Mouse (Mus musculus) liver, embryonic 15.5 days (tissue): ENCODE measurements at regions not wholly inside any gene's neighbourhood (a gene's known extent, or its start where the extent isn't known, plus 50 kb on each side); places are given as distances from the start of the nearest gene placed in this dataset.

Experiments used
- ATAC-seq: fragments of 200-750 bp; cut with Nextera tagmentation; 2 replicates; pipeline ENCODE4 v1.8.0; 2017; ENCODE audit warnings: moderate number of reproducible peaks, mild to moderate bottlenecking, moderate library complexity; ENCODE audit not compliant: insufficient read depth
- H3K27ac ChIP-seq: fragments of 300-500 bp; sonication (generic); replicated peaks from 2 replicates; pipeline ENCODE4 v1.5.1; 2015; ENCODE audit warnings: mild to moderate bottlenecking, inconsistent platforms
- H3K27me3 ChIP-seq: fragments of 300-500 bp; sonication (generic); 2 replicates; pipeline ENCODE4 v1.6.1; 2015; ENCODE audit warnings: mild to moderate bottlenecking, inconsistent platforms
- H3K36me3 ChIP-seq: fragments of 300-500 bp; sonication (generic); replicated peaks from 2 replicates; pipeline ENCODE4 v1.6.1; 2015; ENCODE audit warnings: moderate library complexity, mild to moderate bottlenecking, inconsistent platforms
- H3K4me1 ChIP-seq: fragments of 300-500 bp; sonication (generic); replicated peaks from 2 replicates; pipeline ENCODE4 v1.6.1; 2015; ENCODE audit warnings: inconsistent platforms
- H3K4me2 ChIP-seq: fragments of 300-500 bp; sonication (generic); 2 replicates; pipeline ENCODE4 v1.6.1; 2015; ENCODE audit warnings: moderate library complexity, mild to moderate bottlenecking, inconsistent platforms
- H3K4me3 ChIP-seq: fragments of 300-500 bp; sonication (generic); replicated peaks from 2 replicates; pipeline ENCODE4 v1.5.1; 2015; ENCODE audit warnings: mild to moderate bottlenecking, inconsistent platforms
- H3K9ac ChIP-seq: fragments of 300-500 bp; sonication (generic); 2 replicates; pipeline ENCODE4 v1.6.1; 2015; ENCODE audit warnings: moderate library complexity, mild to moderate bottlenecking, inconsistent platforms
- H3K9me3 ChIP-seq: fragments of 300-500 bp; sonication (generic); replicated peaks from 2 replicates; pipeline ENCODE4 v1.6.1; 2016; ENCODE audit warnings: inconsistent platforms
- WGBS: fragments of 180-500 bp; shearing (Covaris S2); methylation state at CpG from one replicate; pipeline ENCODE4 v1.1.7; 2015; ENCODE audit warnings: mixed read lengths; ENCODE audit not compliant: insufficient replicate concordance; 5-methylcytosine and 5-hydroxymethylcytosine counted together

DNA sequence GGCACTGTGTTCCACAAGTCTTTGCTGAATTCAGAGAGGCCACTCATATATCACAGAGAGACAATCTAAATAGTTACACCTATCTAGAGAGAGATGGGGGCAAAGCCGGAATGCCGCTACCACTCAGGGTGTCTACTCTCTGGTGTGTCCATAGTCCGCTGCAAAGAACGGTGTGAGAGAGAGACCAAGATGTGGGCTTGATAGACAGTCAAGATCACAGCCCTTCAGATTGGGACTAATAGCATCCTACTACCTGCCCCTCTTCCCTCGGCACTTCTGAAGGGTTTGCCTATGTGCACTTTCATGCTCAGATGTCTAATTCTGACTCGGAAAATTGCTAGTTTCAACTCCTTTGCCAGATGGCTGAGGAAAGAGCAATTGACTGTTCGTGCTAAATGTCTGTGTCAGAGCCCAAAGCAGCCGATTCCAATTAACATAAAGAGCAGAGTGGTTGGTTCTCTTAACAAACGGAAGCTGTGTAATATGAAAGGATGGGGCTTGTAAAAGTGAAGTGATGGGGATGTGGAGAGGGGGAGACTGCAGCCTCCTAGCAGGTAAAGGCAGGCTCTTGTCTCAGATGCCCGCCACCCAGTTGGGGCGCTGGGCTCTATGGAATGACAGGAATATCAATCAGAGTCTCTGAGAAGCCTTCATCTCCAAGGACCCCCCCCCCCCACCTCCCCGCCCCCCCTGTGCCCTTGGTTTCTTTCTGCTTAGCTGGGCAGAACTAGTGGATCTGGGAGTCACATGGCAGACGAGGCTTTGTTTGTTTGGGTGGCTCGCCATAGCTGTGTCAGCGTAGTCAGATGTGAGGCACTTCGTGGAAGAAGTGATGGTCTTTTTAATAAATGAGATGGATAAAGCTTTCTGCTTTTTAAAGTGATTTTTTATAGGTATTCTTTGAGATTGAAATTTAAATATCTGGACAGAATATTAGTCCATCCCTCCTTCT lies 193.7 kb downstream of the Phlda1 start:
- Histone ChIP-seq H3K36me3 (no peaks in the 10 kb centered on the region), H3K27me3 (no peaks in the 10 kb centered on the region), H3K9ac (no peak overlapping the region), H3K27ac (no peak overlapping the region), H3K9me3 (no peaks in the 10 kb centered on the region), H3K4me3 (no peak overlapping the region), H3K4me2 (no peak overlapping the region), H3K4me1 (no peaks in the 10 kb centered on the region)
- ATAC-seq: no peak
- WGBS: 67% methylated on average over 16 of the region's 16 CpGs

DNA sequence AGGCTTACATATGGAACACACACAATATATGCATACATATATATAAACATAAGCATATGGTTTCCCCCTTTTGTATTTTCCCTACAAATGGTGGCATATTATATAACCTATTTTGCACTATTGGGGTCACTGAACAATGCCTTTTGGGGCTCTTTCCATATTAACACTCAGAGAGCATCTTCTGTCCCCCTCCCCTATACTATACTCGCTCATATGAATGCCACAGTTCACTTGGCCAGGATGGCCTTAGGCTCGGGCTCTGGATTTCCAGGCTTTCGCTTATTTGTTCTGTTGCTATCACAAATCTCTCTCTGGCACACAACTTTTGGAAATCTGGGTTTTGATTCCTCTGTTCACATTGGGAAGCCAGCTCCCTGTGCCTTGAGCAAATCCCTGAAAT lies 194.5 kb downstream of the Phlda1 start:
- Histone ChIP-seq H3K4me2 (no peak overlapping the region), H3K9me3 (no peaks in the 10 kb centered on the region), H3K4me3 (no peak overlapping the region), H3K27me3 (no peaks in the 10 kb centered on the region), H3K4me1 (no peaks in the 10 kb centered on the region), H3K36me3 (no peaks in the 10 kb centered on the region), H3K9ac (no peak overlapping the region), H3K27ac (no peak overlapping the region)
- 69% methylated on average over 3 of the region's 3 CpGs for WGBS
- no peak for ATAC-seq

DNA sequence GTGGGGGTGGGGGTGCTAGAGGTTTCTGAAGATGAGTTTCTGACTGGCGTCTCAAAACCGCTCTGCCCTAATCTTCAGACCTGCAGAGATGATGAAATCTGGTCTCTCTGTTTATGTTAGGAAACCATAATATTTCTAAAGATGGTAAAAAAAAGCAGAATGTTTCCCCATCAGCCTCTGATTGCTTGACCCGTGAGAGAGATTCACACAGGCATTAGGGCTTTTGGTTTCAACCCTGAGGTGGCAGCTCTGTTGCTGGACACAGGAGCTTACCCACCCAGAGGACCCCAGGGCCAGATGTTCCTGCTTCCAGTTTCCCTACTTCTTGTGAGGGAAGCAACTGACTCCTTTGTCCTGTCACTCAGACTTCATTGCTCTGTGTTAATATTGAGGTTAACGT lies 195.1 kb downstream of the Phlda1 start:
- no peak for ATAC-seq
- Histone ChIP-seq H3K36me3 (no peaks in the 10 kb centered on the region), H3K4me1 (no peaks in the 10 kb centered on the region), H3K27me3 (no peaks in the 10 kb centered on the region), H3K9me3 (no peaks in the 10 kb centered on the region), H3K9ac (no peak overlapping the region), H3K4me2 (no peak overlapping the region), H3K27ac (no peak overlapping the region), H3K4me3 (no peak overlapping the region)
- 43% methylated on average over 4 of the region's 4 CpGs for WGBS

DNA sequence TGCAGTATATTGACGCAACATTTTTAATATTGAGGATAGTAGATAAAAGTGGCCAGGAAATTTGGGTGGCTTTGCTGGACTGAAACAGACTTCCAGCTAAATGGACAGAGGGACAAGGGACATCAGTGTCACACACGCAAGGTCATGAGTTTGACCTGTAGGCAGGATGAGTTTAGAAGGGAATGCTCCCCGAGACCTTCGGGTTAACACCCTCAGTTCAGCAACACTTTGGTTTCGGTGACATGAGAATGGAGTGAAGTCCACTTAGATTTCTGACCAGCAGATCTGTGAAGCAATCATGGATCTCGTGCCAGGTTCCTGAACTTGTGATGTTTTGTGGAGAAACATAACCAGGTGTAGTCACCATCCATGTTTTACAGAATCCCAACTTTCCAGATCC lies 196.3 kb downstream of the Phlda1 start:
- no peak overlapping the region for H3K27ac ChIP-seq
- H3K9me3 ChIP-seq: no peaks in the 10 kb centered on the region
- WGBS: 69% methylated on average over 6 of the region's 6 CpGs
- no peak for ATAC-seq
- H3K4me2 ChIP-seq: no peak overlapping the region
- H3K4me3 ChIP-seq: no peak overlapping the region
- H3K27me3 ChIP-seq: no peaks in the 10 kb centered on the region
- no peaks in the 10 kb centered on the region for H3K4me1 ChIP-seq
- no peaks in the 10 kb centered on the region for H3K36me3 ChIP-seq
- no peak overlapping the region for H3K9ac ChIP-seq

DNA sequence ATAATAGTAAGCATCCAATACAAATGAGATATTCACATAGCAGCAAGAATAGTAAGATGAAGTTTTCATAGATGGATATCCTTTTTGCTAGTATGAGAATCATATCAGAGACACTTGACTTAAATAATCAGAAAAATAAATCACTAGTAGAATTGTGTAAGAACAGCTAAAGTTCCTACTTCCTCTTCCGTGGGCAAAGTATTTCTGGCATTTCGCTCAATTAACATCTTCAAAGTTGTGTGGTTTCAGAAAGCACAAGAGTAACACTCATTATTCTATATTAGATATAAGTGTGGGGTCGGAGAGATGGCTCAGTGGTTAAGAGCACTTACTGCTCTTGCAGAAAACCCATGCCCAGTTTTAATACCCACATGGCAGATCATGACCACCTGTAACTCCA lies 197.4 kb downstream of the Phlda1 start:
- ATAC-seq: no peak
- WGBS: 54% methylated on average over 3 of the region's 3 CpGs
- H3K4me2 ChIP-seq: no peak overlapping the region
- no peak overlapping the region for H3K4me3 ChIP-seq
- H3K27me3 ChIP-seq: no peaks in the 10 kb centered on the region
- no peaks in the 10 kb centered on the region for H3K36me3 ChIP-seq
- H3K4me1 ChIP-seq: no peaks in the 10 kb centered on the region
- no peak overlapping the region for H3K27ac ChIP-seq
- no peak overlapping the region for H3K9ac ChIP-seq
- no peaks in the 10 kb centered on the region for H3K9me3 ChIP-seq

DNA sequence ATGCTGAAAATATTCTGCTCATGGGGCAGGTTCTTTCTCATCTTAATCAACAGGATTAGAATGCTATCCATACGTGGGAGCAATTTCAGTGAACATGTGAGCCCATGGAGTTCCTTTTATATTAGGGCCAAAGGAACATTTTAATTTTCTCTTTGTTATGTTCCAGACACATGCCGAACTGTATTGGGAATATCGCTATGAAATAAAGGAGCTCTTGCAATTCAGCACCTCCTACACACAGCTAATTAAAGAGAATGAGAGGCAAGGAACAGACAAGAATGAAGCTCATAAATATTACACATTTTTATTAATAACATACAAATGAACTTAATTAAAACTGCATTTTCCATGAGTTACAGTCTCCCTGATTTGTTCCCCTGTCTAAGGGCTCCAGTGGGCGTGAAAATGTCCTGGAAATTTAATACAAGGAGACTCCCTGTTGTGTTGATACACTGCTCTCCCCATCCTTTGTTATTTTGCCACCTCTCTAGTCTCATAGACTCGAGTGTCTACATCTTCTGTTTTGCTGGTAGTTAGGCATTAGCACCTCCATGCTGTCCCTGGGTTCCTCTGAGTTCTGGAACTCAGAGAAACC lies 205.5 kb downstream of the Phlda1 start:
- Histone ChIP-seq H3K4me2 (no peak overlapping the region), H3K4me1 (no peaks in the 10 kb centered on the region), H3K4me3 (no peak overlapping the region), H3K9me3 (no peaks in the 10 kb centered on the region), H3K27me3 (no peaks in the 10 kb centered on the region), H3K27ac (no peak overlapping the region), H3K9ac (no peak overlapping the region), H3K36me3 (no peaks in the 10 kb centered on the region)
- ATAC-seq: no peak
- 52% methylated on average over 5 of the region's 5 CpGs for WGBS

DNA sequence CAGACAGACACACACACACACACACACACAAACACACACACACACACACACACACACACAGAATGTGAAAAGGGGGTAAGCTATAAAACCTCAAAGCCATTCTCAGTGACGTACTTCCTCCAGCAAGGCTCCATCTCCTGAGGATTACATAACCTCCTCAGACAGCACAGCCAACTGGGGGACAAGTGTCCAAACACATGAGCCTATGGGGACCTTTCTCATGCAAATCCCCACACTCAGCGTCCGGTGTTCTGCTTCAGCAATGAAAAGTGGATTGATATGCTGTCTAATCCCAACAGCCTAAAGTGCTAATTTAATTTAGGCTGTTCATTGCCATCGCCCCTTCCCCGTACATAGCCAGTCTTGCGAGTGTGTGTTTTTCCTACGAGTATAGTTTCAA lies 206.9 kb downstream of the Phlda1 start:
- Histone ChIP-seq H3K4me2 (no peak overlapping the region), H3K27me3 (no peaks in the 10 kb centered on the region), H3K9me3 (no peaks in the 10 kb centered on the region), H3K27ac (no peak overlapping the region), H3K36me3 (no peaks in the 10 kb centered on the region), H3K4me3 (no peak overlapping the region), H3K4me1 (no peaks in the 10 kb centered on the region), H3K9ac (no peak overlapping the region)
- ATAC-seq: no peak
- WGBS: 78% methylated on average over 7 of the region's 7 CpGs

DNA sequence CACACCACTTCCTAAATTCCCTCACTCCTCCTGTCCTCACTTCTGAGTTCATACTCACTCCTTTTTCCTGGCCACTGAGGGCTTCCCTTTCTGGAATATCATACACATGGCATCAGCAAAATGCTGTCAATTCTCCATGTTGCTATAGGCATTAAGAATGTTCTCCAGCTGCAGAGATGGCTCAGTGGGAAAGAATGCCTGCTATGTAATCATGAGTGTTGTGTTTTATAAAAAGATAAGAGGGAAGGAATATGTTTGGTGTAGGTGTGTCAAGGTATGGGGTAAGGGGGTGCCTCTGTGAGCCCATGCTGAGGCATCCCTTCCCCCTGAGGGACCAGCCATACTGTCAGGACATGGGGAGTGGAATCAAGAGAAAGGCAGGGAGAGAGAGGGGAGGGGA lies 207.6 kb downstream of the Phlda1 start:
- Histone ChIP-seq H3K4me1 (no peaks in the 10 kb centered on the region), H3K9me3 (no peaks in the 10 kb centered on the region), H3K4me3 (no peak overlapping the region), H3K27me3 (no peaks in the 10 kb centered on the region), H3K36me3 (no peaks in the 10 kb centered on the region), H3K4me2 (no peak overlapping the region), H3K9ac (no peak overlapping the region), H3K27ac (no peak overlapping the region)
- no peak for ATAC-seq

DNA sequence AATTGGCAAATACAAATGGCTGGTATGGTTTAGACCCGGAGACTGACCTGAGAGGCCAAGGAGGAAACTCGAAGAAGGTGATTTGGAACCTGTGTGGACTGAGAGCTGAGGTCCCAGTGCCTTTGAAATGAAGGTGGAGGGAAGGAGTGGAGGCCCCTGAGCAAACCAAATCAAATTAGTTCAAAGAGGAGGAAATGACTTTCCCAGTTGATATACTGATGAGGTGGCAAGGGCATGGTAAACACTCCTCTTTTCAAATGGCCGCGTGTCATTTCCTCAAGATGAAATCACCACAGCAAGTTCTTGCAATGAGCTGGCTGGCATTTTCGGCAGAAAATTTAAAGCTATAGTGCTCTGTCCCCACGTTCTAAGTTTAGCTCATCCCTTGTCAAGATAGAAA lies 209.1 kb downstream of the Phlda1 start:
- 46% methylated on average over 6 of the region's 6 CpGs for WGBS
- Histone ChIP-seq H3K4me1 (no peaks in the 10 kb centered on the region), H3K36me3 (no peaks in the 10 kb centered on the region), H3K27ac (no peak overlapping the region), H3K4me3 (no peak overlapping the region), H3K27me3 (no peaks in the 10 kb centered on the region), H3K4me2 (no peak overlapping the region), H3K9me3 (no peaks in the 10 kb centered on the region), H3K9ac (no peak overlapping the region)
- no peak for ATAC-seq

DNA sequence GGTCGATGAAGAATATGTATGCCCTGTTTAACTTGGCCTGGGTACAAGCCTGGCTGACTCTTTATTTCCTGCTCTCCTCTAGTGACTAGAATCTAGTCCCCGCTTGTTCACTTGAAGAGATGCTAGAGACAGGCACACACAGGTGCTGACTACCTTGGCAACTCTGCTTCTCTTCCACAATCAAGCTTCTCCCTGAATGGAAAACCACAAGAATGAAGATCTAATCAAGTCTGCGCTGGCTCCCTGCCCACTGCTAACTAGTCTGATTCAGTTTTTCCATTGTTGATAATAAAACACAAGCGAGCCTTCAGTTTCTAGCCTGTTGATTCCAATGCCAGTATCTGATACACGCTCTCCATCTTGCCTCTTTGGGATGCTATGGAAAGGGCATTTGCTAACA lies 213.5 kb downstream of the Phlda1 start:
- no peak for ATAC-seq
- no peaks in the 10 kb centered on the region for H3K4me1 ChIP-seq
- H3K9me3 ChIP-seq: no peaks in the 10 kb centered on the region
- H3K27ac ChIP-seq: no peak overlapping the region
- H3K27me3 ChIP-seq: no peaks in the 10 kb centered on the region
- H3K4me3 ChIP-seq: no peak overlapping the region
- no peak overlapping the region for H3K4me2 ChIP-seq
- no peaks in the 10 kb centered on the region for H3K36me3 ChIP-seq
- no peak overlapping the region for H3K9ac ChIP-seq
- 70% methylated on average over 5 of the region's 5 CpGs for WGBS

DNA sequence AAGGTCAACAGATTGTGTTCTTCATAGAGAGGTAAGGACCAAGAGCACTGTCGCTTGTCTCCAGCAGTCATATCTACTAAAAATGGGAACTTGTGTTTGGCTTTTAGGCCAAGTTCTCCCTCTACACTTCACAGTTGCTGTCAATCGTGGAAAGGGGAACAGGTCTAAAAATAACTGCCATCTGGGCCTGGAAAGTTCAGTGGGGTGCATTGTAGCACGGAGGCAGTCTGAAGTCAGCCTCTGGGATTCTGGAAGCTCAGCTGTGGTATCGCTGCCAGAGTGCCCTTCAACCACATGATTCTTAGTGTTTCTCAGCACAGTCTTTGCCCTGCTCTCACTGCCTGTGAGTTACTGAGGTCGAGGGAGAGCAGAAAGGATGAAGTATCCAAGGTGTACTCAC lies 215.0 kb downstream of the Phlda1 start:
- no peak overlapping the region for H3K4me3 ChIP-seq
- no peaks in the 10 kb centered on the region for H3K4me1 ChIP-seq
- no peaks in the 10 kb centered on the region for H3K27me3 ChIP-seq
- 0 out of 2 replicates have a peak, but pooled peaks have one; percentile 15 for ATAC-seq
- no peak overlapping the region for H3K9ac ChIP-seq
- no peak overlapping the region for H3K4me2 ChIP-seq
- H3K9me3 ChIP-seq: no peaks in the 10 kb centered on the region
- H3K27ac ChIP-seq: no peak overlapping the region
- WGBS: 21% methylated on average over 5 of the region's 5 CpGs
- no peaks in the 10 kb centered on the region for H3K36me3 ChIP-seq

DNA sequence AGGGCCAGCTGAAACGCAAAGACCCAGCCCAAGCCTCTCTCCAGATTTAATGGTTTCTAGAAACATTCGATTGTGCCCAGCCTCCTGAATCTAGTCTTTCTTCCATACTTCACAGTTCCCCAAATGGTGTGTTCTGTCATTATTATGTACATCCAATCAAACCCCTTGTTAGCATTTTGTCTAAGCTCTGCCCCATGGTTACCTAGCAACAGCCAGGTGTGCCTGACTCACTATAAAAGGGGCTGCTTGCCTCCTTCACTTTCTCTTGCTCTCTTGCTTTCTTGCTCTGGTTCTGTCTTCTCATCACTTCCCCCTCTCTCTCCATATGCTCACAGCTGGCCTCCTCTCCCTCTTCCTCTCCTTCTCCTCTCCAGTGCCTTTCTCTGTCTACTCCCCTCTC lies 217.8 kb downstream of the Phlda1 start:
- Histone ChIP-seq H3K9me3 (no peaks in the 10 kb centered on the region), H3K4me1 (no peaks in the 10 kb centered on the region), H3K9ac (no peak overlapping the region), H3K27me3 (no peaks in the 10 kb centered on the region), H3K4me2 (no peak overlapping the region), H3K27ac (no peak overlapping the region), H3K36me3 (no peaks in the 10 kb centered on the region), H3K4me3 (no peak overlapping the region)
- WGBS: 53% methylated on average over 2 of the region's 2 CpGs
- no peak for ATAC-seq
